Mouse (Mus musculus) lung, adult 2 months (tissue): ENCODE results near the gene Eml4. TPM values are rescaled to one million over a fixed set of nuclear protein-coding genes. Genes with fewer than 3 reads are reported as not detected.

Source experiments
- DNase-seq: peaks from one replicate; pipeline ENCODE4 v3.0.0; 2022
- H3K4me1 ChIP-seq: fragments of 200-500 bp; 2 replicates; pipeline ENCODE4 v1.6.1; 2011; ENCODE audit warnings: low read length; ENCODE audit not compliant: control insufficient read depth, insufficient read depth
- H3K4me3 ChIP-seq: fragments of 200-500 bp; replicated peaks from 2 replicates; pipeline ENCODE3; 2011; ENCODE audit warnings: low read depth, mild to moderate bottlenecking, control low read depth, low read length; ENCODE audit errors: extremely low read depth
- POLR2A ChIP-seq: fragments of 200-500 bp; IDR thresholded peaks from 2 replicates; pipeline ENCODE4 v1.6.1; 2011; ENCODE audit warnings: low read depth, mild to moderate bottlenecking, control low read depth, low read length, borderline replicate concordance; ENCODE audit errors: extremely low read depth
- WGBS: fragments of 180-500 bp; shearing (Covaris S2); methylation state at CpG from one replicate; pipeline ENCODE4 v1.1.7; 2018; 5-methylcytosine and 5-hydroxymethylcytosine counted together
- polyA plus RNA-seq: library from polyadenylated mRNA; depleted of rRNA; stranded (reverse); fragments of >200 nt; gene quantifications from 2 replicates; pipeline ENCODE4 v1.2.3, GENCODE M21; 2012; rRNA removed

The Eml4 gene
- polyA plus RNA-seq, 1 experiment: 10.6 TPM

DNA sequence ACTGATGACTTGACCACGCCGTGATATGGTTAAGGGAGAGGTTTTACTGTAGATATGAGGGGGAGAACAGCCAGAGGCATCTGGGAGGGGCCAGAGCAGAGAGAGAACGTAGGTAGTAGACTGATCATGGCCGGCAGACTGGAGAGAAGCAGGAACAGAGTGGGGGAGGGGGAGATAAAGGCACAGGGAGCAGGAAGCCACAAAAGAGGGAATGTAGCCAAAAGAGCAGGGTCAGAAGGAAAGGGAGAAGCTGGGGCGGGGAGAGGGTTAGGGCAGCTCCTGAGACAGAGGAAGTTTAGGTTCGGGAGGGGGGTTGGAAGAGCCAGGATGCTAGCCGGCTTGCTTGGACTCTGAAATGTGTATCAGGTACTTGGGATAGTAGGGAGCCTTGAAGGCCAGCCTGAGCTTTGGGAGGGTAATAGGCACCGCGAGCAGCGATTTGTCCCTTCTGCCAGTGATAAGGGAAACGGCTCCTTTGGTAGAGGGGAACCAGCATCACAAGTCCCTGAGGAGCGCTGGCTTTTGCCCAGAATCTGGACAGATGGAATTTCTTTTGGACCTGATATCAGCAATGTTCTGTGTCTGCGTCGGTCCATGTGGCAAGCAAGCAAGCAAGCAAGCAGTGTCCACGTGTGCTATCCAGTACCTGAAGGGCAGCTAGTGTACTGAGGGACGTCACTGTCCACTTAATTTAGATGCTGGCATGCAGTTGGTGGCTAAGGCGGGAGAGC lies 177.1 kb downstream of the Eml4 start:
- 22% methylated on average over 17 of the region's 17 CpGs for WGBS
- peak overlapping the region; percentile 36 for H3K4me3 ChIP-seq
- DNase-seq: peak; percentile 20
- TF ChIP-seq POLR2A: no peak
- peaks cover 15% of the 10 kb centered on the region for H3K4me1 ChIP-seq

Other genes starting within 250 kb of the Eml4 start
- gene Pkdcc, start 135.6 kb upstream of the Eml4 start, polyA plus RNA-seq: 33.9 and 35.0 TPM in 2 replicates
- 78.2 and 96.7 TPM in 2 replicates for gene Cox7a2l, start 166.4 kb downstream of the Eml4 start, polyA plus RNA-seq